Mouse (Mus musculus): ENCODE measurements at regions not wholly inside any gene's neighbourhood (a gene's known extent, or its start where the extent isn't known, plus 50 kb on each side); places are given as distances from the start of the nearest gene placed in this dataset.

DNA sequence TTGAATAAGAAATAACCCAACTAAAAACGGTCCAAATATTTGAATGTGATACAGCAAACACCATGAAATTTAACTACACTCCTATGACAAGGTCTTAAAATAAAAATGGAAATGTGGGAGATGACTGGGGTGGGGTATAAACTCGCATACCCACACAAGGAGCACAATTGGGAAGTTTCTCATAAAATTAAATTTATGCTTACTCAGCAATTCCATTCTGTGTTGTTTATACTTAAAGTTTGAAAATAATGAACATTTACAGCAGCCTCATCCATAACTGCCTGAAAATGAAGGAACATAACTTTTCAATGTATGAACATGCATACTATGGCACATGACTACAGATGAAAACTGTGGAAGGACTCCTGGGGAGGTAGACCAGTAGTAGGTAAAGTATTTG, 384.5 kb upstream of the Nox3 start:
- H3K9ac ChIP-seq (replicated peaks; ENCODE audit: low read length, poor library complexity, severe bottlenecking), result no peak overlapping the region
- H3K4me3 ChIP-seq (ENCODE audit: low read depth, low read length), result no peak overlapping the region
- H3K27ac ChIP-seq (ENCODE audit: low read depth, low read length), result no peak overlapping the region
- no peak for ATAC-seq (ENCODE audit: low FRiP score)
- H3K4me2 ChIP-seq (ENCODE audit: low read depth, low read length, poor library complexity, severe bottlenecking), result no peak overlapping the region
- no peaks in the 10 kb centered on the region for H3K36me3 ChIP-seq (ENCODE audit: insufficient read depth, low read length)
- no peaks in the 10 kb centered on the region for H3K9me3 ChIP-seq (ENCODE audit: low read length)
- no peaks in the 10 kb centered on the region for H3K4me1 ChIP-seq (ENCODE audit: insufficient read depth, low read length)
- no peak for DNase-seq (ENCODE audit: low spot score)
- no peaks in the 10 kb centered on the region for H3K27me3 ChIP-seq (ENCODE audit: insufficient read depth, low read length)
- WGBS, result 84% methylated on average over 2 of the region's 2 CpGs
- no peak for TF ChIP-seq CTCF (IDR thresholded peaks at IDR 0.05)

DNA sequence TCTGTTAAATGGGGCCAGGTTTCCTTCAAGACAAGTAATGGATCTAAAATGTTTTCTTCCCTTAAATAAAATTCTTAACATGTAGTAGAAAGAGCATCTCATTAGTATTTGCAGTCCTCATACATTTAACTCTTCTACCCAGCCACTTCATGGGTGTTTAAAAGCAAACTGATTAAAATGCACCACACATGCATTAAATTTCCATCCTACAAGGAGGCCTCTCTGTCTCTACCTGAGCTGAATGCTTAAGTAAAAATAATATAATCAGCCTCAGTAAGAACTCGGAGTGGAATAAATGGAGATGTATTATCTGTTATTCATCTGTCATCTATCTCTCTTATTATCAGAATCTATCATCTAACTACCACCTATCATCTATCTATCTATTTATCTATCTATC, 398.6 kb upstream of the Nox3 start:
- 31% methylated on average over 1 of the region's 1 CpGs for WGBS
- no peak for ATAC-seq (ENCODE audit: low FRiP score)
- DNase-seq (ENCODE audit: low spot score), result peak; percentile 15

DNA sequence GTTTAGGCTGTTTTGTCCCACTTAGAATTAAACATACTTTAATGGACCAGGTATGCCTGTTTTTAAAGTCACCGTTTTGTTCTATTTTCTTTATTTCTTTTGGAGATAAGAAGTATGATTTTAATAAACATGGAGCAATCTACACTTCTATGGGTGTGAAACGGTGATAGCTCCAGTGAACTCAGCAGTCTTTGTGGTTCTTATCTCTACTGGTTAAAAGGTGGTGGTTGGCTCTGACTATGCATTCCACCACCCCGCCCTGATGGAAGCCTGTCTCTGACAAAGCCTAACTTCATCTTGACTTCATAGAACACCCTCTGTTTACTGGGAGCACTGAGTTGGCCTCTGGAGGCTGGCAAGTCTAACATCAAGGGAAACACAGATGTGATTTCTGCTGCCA, 407.3 kb upstream of the Nox3 start:
- Histone ChIP-seq H3K4me3 (ENCODE audit: low read depth, low read length) (no peak overlapping the region), H3K27ac (ENCODE audit: low read depth, low read length) (no peak overlapping the region), H3K9ac (replicated peaks; ENCODE audit: low read length, poor library complexity, severe bottlenecking) (no peak overlapping the region), H3K9me3 (ENCODE audit: low read length) (no peaks in the 10 kb centered on the region), H3K36me3 (ENCODE audit: insufficient read depth, low read length) (no peaks in the 10 kb centered on the region), H3K4me1 (ENCODE audit: insufficient read depth, low read length) (no peaks in the 10 kb centered on the region), H3K4me2 (ENCODE audit: low read depth, low read length, poor library complexity, severe bottlenecking) (no peak overlapping the region), H3K27me3 (ENCODE audit: insufficient read depth, low read length) (no peaks in the 10 kb centered on the region)
- no peak for TF ChIP-seq CTCF (IDR thresholded peaks at IDR 0.05)
- WGBS, result 91% methylated on average over 3 of the region's 3 CpGs
- no peak for ATAC-seq (ENCODE audit: low FRiP score)
- no peak for DNase-seq (ENCODE audit: low spot score)

More for the DNA sequence above, 398.6 kb upstream of the Nox3 start:
- Histone ChIP-seq H3K27me3 (ENCODE audit: insufficient read depth, low read length) (no peaks in the 10 kb centered on the region), H3K27ac (ENCODE audit: low read depth, low read length) (no peak overlapping the region), H3K4me1 (ENCODE audit: insufficient read depth, low read length) (no peaks in the 10 kb centered on the region), H3K4me3 (ENCODE audit: low read depth, low read length) (no peak overlapping the region), H3K4me2 (ENCODE audit: low read depth, low read length, poor library complexity, severe bottlenecking) (no peak overlapping the region), H3K36me3 (ENCODE audit: insufficient read depth, low read length) (no peaks in the 10 kb centered on the region), H3K9me3 (ENCODE audit: low read length) (no peaks in the 10 kb centered on the region), H3K9ac (replicated peaks; ENCODE audit: low read length, poor library complexity, severe bottlenecking) (no peak overlapping the region)
- no peak for TF ChIP-seq CTCF (IDR thresholded peaks at IDR 0.05)

DNA sequence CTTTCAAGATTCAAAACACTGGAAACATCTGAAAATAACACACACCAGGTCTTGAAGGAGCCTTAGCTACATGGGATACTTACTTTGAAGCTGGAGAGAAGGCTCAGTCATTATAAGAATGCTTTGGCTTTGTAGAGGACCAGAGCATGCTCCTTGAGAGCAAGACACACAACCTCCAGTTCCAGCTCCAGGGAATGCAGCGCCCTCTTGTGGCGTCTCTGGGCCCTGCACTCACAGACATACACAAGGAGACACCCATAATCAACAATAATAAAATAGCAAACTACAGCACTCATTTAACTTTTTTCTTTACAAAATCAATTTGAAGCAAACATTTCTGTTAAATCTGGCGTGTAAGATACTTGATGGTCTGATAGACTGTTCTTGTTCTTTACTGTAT, 413.2 kb upstream of the Nox3 start:
- Histone ChIP-seq H3K4me3 (ENCODE audit: low read depth, low read length) (no peak overlapping the region), H3K4me2 (ENCODE audit: low read depth, low read length, poor library complexity, severe bottlenecking) (no peak overlapping the region), H3K27ac (ENCODE audit: low read depth, low read length) (no peak overlapping the region), H3K9ac (replicated peaks; ENCODE audit: low read length, poor library complexity, severe bottlenecking) (no peak overlapping the region), H3K36me3 (ENCODE audit: insufficient read depth, low read length) (no peaks in the 10 kb centered on the region), H3K9me3 (ENCODE audit: low read length) (no peaks in the 10 kb centered on the region), H3K4me1 (ENCODE audit: insufficient read depth, low read length) (no peaks in the 10 kb centered on the region), H3K27me3 (ENCODE audit: insufficient read depth, low read length) (no peaks in the 10 kb centered on the region)
- no peak for ATAC-seq (ENCODE audit: low FRiP score)
- WGBS, result 50% methylated on average over 3 of the region's 3 CpGs
- DNase-seq (ENCODE audit: low spot score), result no peak
- TF ChIP-seq CTCF (IDR thresholded peaks at IDR 0.05), result peak; percentile 65

DNA sequence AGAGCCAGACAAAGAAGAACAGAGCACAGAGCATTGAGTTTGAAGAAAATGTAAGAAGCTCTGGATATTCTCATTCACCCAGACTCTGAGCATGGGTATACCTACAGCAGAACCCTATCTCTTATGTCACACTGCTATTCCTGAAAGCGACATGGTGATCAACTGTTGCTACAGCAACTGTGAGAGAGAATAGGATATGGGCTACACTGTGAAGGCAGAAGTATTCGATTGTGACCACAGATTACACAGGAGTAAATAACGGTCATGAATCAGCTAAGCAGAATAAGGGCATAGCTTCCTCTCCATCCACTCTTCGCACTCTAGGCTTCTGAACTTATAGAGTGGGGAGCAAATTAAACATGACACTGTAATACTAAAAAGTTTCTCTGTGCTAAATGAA, 417.0 kb upstream of the Nox3 start:
- 80% methylated on average over 4 of the region's 4 CpGs for WGBS
- DNase-seq (ENCODE audit: low spot score) (no peak), ATAC-seq (ENCODE audit: low FRiP score) (no peak)
- TF ChIP-seq CTCF (IDR thresholded peaks at IDR 0.05), result no peak
- Histone ChIP-seq H3K9me3 (ENCODE audit: low read length) (no peaks in the 10 kb centered on the region), H3K4me2 (ENCODE audit: low read depth, low read length, poor library complexity, severe bottlenecking) (no peak overlapping the region), H3K9ac (replicated peaks; ENCODE audit: low read length, poor library complexity, severe bottlenecking) (no peak overlapping the region), H3K4me3 (ENCODE audit: low read depth, low read length) (no peak overlapping the region), H3K4me1 (ENCODE audit: insufficient read depth, low read length) (no peaks in the 10 kb centered on the region), H3K27me3 (ENCODE audit: insufficient read depth, low read length) (no peaks in the 10 kb centered on the region), H3K27ac (ENCODE audit: low read depth, low read length) (no peak overlapping the region), H3K36me3 (ENCODE audit: insufficient read depth, low read length) (no peaks in the 10 kb centered on the region)

DNA sequence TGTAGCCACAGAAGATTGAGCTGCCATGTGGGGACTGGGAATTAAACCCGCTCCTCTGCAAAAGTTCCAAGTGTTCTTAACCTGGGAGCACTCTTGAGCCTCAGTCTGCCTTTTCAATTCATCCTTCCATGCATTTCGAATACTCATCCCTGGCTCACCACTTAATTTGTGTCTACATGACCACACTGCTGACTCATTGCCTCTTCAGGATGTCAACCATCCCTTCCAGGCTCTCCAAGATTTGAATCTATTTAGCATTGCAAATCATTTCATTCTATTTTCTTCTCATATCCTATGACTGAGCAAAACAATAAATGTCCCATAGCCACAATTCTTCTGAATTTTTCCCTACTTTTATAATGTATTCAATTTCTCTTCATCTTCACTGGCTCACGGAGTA, 420.4 kb upstream of the Nox3 start:
- DNase-seq (ENCODE audit: low spot score) (no peak), ATAC-seq (ENCODE audit: low FRiP score) (no peak)
- no peaks in the 10 kb centered on the region for H3K9me3 ChIP-seq (ENCODE audit: low read length)
- no peaks in the 10 kb centered on the region for H3K27me3 ChIP-seq (ENCODE audit: insufficient read depth, low read length)
- no peak overlapping the region for H3K4me3 ChIP-seq (ENCODE audit: low read depth, low read length)
- H3K4me1 ChIP-seq (ENCODE audit: insufficient read depth, low read length), result no peaks in the 10 kb centered on the region
- no peak for TF ChIP-seq CTCF (IDR thresholded peaks at IDR 0.05)
- no peaks in the 10 kb centered on the region for H3K36me3 ChIP-seq (ENCODE audit: insufficient read depth, low read length)
- H3K9ac ChIP-seq (replicated peaks; ENCODE audit: low read length, poor library complexity, severe bottlenecking), result no peak overlapping the region
- H3K4me2 ChIP-seq (ENCODE audit: low read depth, low read length, poor library complexity, severe bottlenecking), result no peak overlapping the region
- H3K27ac ChIP-seq (ENCODE audit: low read depth, low read length), result no peak overlapping the region
- 80% methylated on average over 3 of the region's 3 CpGs for WGBS

DNA sequence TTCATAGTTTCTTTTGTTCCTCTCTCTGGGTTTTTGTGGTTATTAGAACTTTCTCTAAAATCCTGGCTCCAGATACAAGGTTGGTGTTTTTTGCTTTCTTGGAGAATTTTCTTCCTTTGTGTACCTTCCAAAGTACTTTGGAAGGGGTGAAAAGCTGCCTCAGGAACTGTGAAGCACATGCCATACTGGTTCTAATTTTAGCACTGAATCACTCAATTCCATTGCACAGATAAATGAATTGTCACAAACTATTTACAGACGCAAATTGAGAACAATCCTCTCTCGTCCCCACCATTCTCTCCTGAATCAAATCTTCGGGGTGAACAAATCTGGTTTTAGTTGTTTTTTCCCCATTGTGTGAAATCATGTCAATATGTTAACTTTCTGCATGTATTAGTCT, 437.6 kb upstream of the Nox3 start:
- H3K9ac ChIP-seq (replicated peaks; ENCODE audit: low read length, poor library complexity, severe bottlenecking), result no peak overlapping the region
- no peaks in the 10 kb centered on the region for H3K4me1 ChIP-seq (ENCODE audit: insufficient read depth, low read length)
- DNase-seq (ENCODE audit: low spot score) (no peak), ATAC-seq (ENCODE audit: low FRiP score) (no peak)
- 51% methylated on average over 3 of the region's 3 CpGs for WGBS
- no peak overlapping the region for H3K4me3 ChIP-seq (ENCODE audit: low read depth, low read length)
- no peaks in the 10 kb centered on the region for H3K36me3 ChIP-seq (ENCODE audit: insufficient read depth, low read length)
- no peaks in the 10 kb centered on the region for H3K9me3 ChIP-seq (ENCODE audit: low read length)
- no peak overlapping the region for H3K27ac ChIP-seq (ENCODE audit: low read depth, low read length)
- no peak overlapping the region for H3K4me2 ChIP-seq (ENCODE audit: low read depth, low read length, poor library complexity, severe bottlenecking)
- no peaks in the 10 kb centered on the region for H3K27me3 ChIP-seq (ENCODE audit: insufficient read depth, low read length)
- no peak for TF ChIP-seq CTCF (IDR thresholded peaks at IDR 0.05)
